Mouse (Mus musculus) midbrain, embryonic 12.5 days (tissue): ENCODE measurements at regions not wholly inside any gene's neighbourhood (a gene's known extent, or its start where the extent isn't known, plus 50 kb on each side); places are given as distances from the start of the nearest gene placed in this dataset.

ENCODE experiments used
- ATAC-seq: fragments of 200-750 bp; cut with Nextera tagmentation; 2 replicates; pipeline ENCODE4 v1.8.0; 2017; ENCODE audit warnings: low read depth, moderate TSS enrichment, moderate library complexity; ENCODE audit not compliant: low FRiP score
- H3K27ac ChIP-seq: fragments of 300-500 bp; sonication (generic); replicated peaks from 2 replicates; pipeline ENCODE4 v1.5.1; 2016; ENCODE audit warnings: mild to moderate bottlenecking
- H3K27me3 ChIP-seq: fragments of 300-500 bp; sonication (generic); 2 replicates; pipeline ENCODE4 v1.6.1; 2016; ENCODE audit warnings: mild to moderate bottlenecking
- H3K36me3 ChIP-seq: fragments of 300-500 bp; sonication (generic); 2 replicates; pipeline ENCODE4 v1.6.1; 2016
- H3K4me1 ChIP-seq: fragments of 300-500 bp; sonication (generic); 2 replicates; pipeline ENCODE4 v1.6.1; 2016
- H3K4me2 ChIP-seq: fragments of 300-500 bp; sonication (generic); replicated peaks from 2 replicates; pipeline ENCODE4 v1.6.1; 2016; ENCODE audit warnings: mild to moderate bottlenecking, moderate library complexity
- H3K4me3 ChIP-seq: fragments of 300-500 bp; sonication (generic); 2 replicates; pipeline ENCODE4 v1.5.1; 2016; ENCODE audit warnings: mild to moderate bottlenecking
- H3K9ac ChIP-seq: fragments of 300-500 bp; sonication (generic); replicated peaks from 2 replicates; pipeline ENCODE4 v1.6.1; 2016; ENCODE audit warnings: mild to moderate bottlenecking, moderate library complexity
- H3K9me3 ChIP-seq: fragments of 300-500 bp; sonication (generic); 2 replicates; pipeline ENCODE4 v1.6.1; 2016; ENCODE audit warnings: mild to moderate bottlenecking
- WGBS: fragments of 180-500 bp; shearing (Covaris S2); methylation state at CpG from one replicate; pipeline ENCODE4 v1.1.7; 2016; 5-methylcytosine and 5-hydroxymethylcytosine counted together

GRCm38 (mm10) chr16:39102151-39102550, 209.7 kb downstream of the Igsf11 start:
- no peaks in the 10 kb centered on the region for H3K27me3 ChIP-seq
- H3K9me3 ChIP-seq: no peaks in the 10 kb centered on the region
- H3K27ac ChIP-seq: no peak overlapping the region
- no peak overlapping the region for H3K9ac ChIP-seq
- no peaks in the 10 kb centered on the region for H3K36me3 ChIP-seq
- WGBS: 53% methylated on average over 6 of the region's 6 CpGs
- no peak overlapping the region for H3K4me3 ChIP-seq
- no peak for ATAC-seq
- peaks cover 3% of the 10 kb centered on the region; the same call in 1 of the 2 replicates for H3K4me1 ChIP-seq
- H3K4me2 ChIP-seq: no peak overlapping the region

- H3K4me3 ChIP-seq: no peak overlapping the region
- no peak overlapping the region for H3K4me2 ChIP-seq
- H3K9me3 ChIP-seq: no peaks in the 10 kb centered on the region
- no peaks in the 10 kb centered on the region for H3K36me3 ChIP-seq
- WGBS: 55% methylated on average over 9 of the region's 9 CpGs
- H3K9ac ChIP-seq: no peak overlapping the region
- H3K27me3 ChIP-seq: no peaks in the 10 kb centered on the region
- peaks cover 3% of the 10 kb centered on the region; the same call in 1 of the 2 replicates for H3K4me1 ChIP-seq
- H3K27ac ChIP-seq: no peak overlapping the region
- no peak for ATAC-seq
These were observed 211.1 kb downstream of the Igsf11 start for GRCm38 (mm10) chr16:39103360-39104095.

DNA sequence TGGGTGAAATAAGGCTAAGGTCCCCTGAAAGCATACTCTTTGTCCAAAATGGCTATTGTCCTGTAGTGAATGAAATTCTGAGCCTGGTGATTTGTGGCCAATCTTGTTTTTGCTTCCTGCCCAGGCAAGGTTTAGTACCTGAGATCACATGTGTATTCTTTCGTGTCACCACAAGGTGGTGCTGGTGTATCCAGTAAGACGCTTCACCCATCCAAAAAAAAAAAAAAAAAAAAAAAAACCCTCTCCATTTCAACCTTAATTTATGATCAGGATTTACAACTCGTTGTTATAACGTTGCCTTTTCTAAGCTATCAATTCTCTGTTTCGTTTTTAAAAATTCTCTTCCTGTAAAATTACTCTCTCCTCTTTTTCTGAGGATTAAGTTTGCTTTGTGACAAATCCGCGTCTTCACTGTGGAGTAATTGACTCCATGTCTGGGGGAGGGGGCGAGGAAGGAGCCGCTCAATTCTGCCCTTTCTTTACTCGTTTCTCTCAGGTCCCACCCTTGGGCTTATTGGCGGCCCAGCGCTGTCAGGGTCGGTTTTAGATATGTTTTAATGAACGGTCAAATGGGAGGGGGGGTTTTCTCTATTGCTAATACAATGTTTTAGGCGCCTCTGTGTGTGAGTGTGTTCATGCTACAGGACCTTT, 217.0 kb downstream of the Igsf11 start:
- peak overlapping the region; percentile 50 for H3K4me2 ChIP-seq
- H3K36me3 ChIP-seq: no peaks in the 10 kb centered on the region
- H3K9ac ChIP-seq: no peak overlapping the region
- H3K9me3 ChIP-seq: no peaks in the 10 kb centered on the region
- H3K4me1 ChIP-seq: no peaks in the 10 kb centered on the region
- 0 out of 2 replicates have a peak overlapping the region, but pooled peaks have one; percentile 43 for H3K27ac ChIP-seq
- WGBS: 19% methylated on average over 15 of the region's 15 CpGs
- peak; percentile 71; the same call in 1 of the 2 replicates for ATAC-seq
- H3K4me3 ChIP-seq: peak overlapping the region; percentile 32
- no peaks in the 10 kb centered on the region for H3K27me3 ChIP-seq

- Histone ChIP-seq H3K27ac (no peak overlapping the region), H3K4me2 (peak overlapping the region; percentile 50), H3K4me1 (no peaks in the 10 kb centered on the region), H3K9me3 (no peaks in the 10 kb centered on the region), H3K27me3 (no peaks in the 10 kb centered on the region), H3K36me3 (no peaks in the 10 kb centered on the region), H3K4me3 (no peak overlapping the region), H3K9ac (no peak overlapping the region)
- peak; percentile 42; the same call in 1 of the 2 replicates for ATAC-seq
- 84% methylated on average over 5 of the region's 5 CpGs for WGBS
These were observed 217.6 kb downstream of the Igsf11 start for GRCm38 (mm10) chr16:39110089-39110488.

DNA sequence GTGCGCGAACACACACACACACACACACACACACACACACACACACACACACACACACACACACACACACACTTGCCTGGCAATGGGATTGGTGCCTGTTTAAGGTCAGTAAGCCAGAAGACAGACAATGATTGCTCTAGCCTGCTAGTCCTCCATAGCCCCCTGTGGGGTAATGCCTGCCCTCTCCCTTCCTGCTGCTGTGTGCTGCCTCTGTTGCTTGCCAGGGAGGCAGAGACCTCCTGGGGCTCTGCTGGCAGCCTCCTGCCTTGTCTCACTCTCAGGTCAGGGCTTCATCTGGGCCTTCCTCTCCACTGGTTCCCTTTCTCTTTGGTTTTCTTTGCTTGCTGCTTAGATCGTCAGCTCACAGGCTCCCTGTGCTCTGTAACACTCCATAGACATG, 225.6 kb downstream of the Igsf11 start:
- Histone ChIP-seq H3K27me3 (0 out of 2 replicates have a peak, but pooled peaks cover 3% of the 10 kb centered on the region), H3K4me2 (no peak overlapping the region), H3K36me3 (no peaks in the 10 kb centered on the region), H3K9me3 (no peaks in the 10 kb centered on the region), H3K4me3 (no peak overlapping the region), H3K9ac (no peak overlapping the region), H3K4me1 (peaks cover 8% of the 10 kb centered on the region; the same call in 1 of the 2 replicates), H3K27ac (no peak overlapping the region)
- no peak for ATAC-seq
- 66% methylated on average over 3 of the region's 3 CpGs for WGBS

DNA sequence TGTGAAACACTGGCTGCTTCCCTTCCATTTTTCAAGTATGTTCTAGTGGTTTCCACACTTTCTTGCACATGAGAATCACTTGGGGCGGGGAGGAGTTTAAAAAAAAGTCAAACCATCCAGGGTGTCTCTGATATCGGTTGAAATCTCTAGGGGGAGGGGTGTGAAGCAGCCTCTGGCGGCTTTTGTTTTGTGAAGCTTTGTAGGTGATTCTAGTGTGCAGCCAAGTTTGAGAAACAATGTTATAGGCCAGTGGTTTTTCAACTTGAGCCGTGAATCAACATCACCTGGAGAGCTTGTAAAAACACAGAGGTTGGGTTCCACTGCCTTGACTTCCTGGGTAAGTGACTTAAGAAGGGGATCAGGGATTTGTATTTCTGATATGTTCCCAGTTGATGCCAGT, 227.3 kb downstream of the Igsf11 start:
- Histone ChIP-seq H3K4me2 (no peak overlapping the region), H3K9me3 (no peaks in the 10 kb centered on the region), H3K36me3 (no peaks in the 10 kb centered on the region), H3K9ac (no peak overlapping the region), H3K27ac (no peak overlapping the region), H3K4me3 (no peak overlapping the region), H3K27me3 (0 out of 2 replicates have a peak, but pooled peaks cover 3% of the 10 kb centered on the region), H3K4me1 (peaks cover 8% of the 10 kb centered on the region; the same call in 1 of the 2 replicates)
- 56% methylated on average over 4 of the region's 4 CpGs for WGBS
- ATAC-seq: no peak

GRCm38 (mm10) chr16:39123445-39123952, 231.0 kb downstream of the Igsf11 start:
- H3K4me3 ChIP-seq: no peak overlapping the region
- ATAC-seq: no peak
- H3K27me3 ChIP-seq: 0 out of 2 replicates have a peak, but pooled peaks cover 3% of the 10 kb centered on the region
- H3K36me3 ChIP-seq: no peaks in the 10 kb centered on the region
- no peaks in the 10 kb centered on the region for H3K9me3 ChIP-seq
- no peak overlapping the region for H3K27ac ChIP-seq
- 79% methylated on average over 8 of the region's 8 CpGs for WGBS
- H3K4me2 ChIP-seq: no peak overlapping the region
- H3K4me1 ChIP-seq: peaks cover 6% of the 10 kb centered on the region; the same call in 1 of the 2 replicates
- H3K9ac ChIP-seq: no peak overlapping the region

GRCm38 (mm10) chr16:39132459-39132858, 240.0 kb downstream of the Igsf11 start:
- H3K9ac ChIP-seq: no peak overlapping the region
- no peak overlapping the region for H3K27ac ChIP-seq
- 85% methylated on average over 2 of the region's 2 CpGs for WGBS
- H3K4me2 ChIP-seq: no peak overlapping the region
- H3K36me3 ChIP-seq: no peaks in the 10 kb centered on the region
- no peaks in the 10 kb centered on the region for H3K27me3 ChIP-seq
- H3K9me3 ChIP-seq: 0 out of 2 replicates have a peak, but pooled peaks cover 3% of the 10 kb centered on the region
- H3K4me3 ChIP-seq: no peak overlapping the region
- no peaks in the 10 kb centered on the region for H3K4me1 ChIP-seq
- ATAC-seq: no peak

DNA sequence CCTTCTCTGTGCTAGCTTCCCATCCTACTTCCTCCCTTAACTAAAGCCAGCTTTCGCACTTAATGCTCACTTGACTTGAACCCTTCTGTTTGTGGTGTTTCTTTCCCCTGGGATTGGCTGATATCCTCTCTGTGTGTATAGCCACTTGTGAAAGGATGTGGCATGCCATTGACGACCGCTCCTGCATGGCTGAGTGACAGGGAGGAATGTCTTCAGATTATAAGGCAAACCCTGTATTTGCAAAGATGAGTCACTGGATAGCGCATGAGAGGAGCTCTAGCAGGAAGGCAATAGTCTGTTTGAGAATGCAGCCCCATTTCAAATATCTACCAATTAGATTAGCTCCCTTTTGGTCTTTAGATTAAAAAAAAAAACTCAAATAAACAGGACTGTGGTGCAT, 243.3 kb downstream of the Igsf11 start:
- no peak overlapping the region for H3K27ac ChIP-seq
- 0 out of 2 replicates have a peak, but pooled peaks cover 3% of the 10 kb centered on the region for H3K9me3 ChIP-seq
- WGBS: 54% methylated on average over 4 of the region's 4 CpGs
- no peak overlapping the region for H3K4me2 ChIP-seq
- H3K4me3 ChIP-seq: no peak overlapping the region
- H3K27me3 ChIP-seq: no peaks in the 10 kb centered on the region
- ATAC-seq: no peak
- H3K9ac ChIP-seq: no peak overlapping the region
- H3K4me1 ChIP-seq: no peaks in the 10 kb centered on the region
- H3K36me3 ChIP-seq: no peaks in the 10 kb centered on the region

DNA sequence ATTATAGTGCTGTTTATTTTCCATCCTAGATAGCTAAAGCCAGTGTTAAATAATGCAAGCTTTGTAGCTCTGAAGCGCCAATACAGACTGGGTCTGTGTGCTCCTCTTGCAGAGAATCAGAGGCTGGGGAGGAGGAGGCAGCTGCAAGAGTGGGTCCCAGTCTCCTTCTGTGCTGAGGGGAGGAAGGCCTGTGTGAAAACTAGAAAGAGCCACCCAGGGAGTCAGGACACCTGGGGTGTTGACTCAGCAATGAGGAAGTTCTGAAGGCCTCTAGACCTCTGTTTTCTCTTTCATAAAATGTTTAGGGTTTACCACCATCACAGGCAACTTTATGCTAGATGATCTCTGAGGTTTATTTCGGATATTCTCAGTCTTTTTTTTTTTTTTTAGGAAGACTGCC, 254.7 kb downstream of the Igsf11 start:
- Histone ChIP-seq H3K9me3 (no peaks in the 10 kb centered on the region), H3K4me3 (no peak overlapping the region), H3K27ac (no peak overlapping the region), H3K27me3 (no peaks in the 10 kb centered on the region), H3K36me3 (no peaks in the 10 kb centered on the region), H3K4me2 (no peak overlapping the region), H3K9ac (no peak overlapping the region), H3K4me1 (no peaks in the 10 kb centered on the region)
- WGBS: 52% methylated on average over 2 of the region's 2 CpGs
- ATAC-seq: no peak

- no peak overlapping the region for H3K4me3 ChIP-seq
- H3K4me1 ChIP-seq: no peaks in the 10 kb centered on the region
- H3K27ac ChIP-seq: no peak overlapping the region; the same call in 1 of the 2 replicates
- no peak overlapping the region for H3K4me2 ChIP-seq
- no peaks in the 10 kb centered on the region for H3K27me3 ChIP-seq
- H3K36me3 ChIP-seq: no peaks in the 10 kb centered on the region
- WGBS: 55% methylated on average over 9 of the region's 9 CpGs
- ATAC-seq: peak; percentile 49; the same call in 1 of the 2 replicates
- H3K9ac ChIP-seq: no peak overlapping the region
- no peaks in the 10 kb centered on the region for H3K9me3 ChIP-seq
These were observed 259.2 kb downstream of the Igsf11 start for GRCm38 (mm10) chr16:39151325-39152318.
